Mouse (Mus musculus): Measurements from ENCODE around the gene Nop10.

DNA sequence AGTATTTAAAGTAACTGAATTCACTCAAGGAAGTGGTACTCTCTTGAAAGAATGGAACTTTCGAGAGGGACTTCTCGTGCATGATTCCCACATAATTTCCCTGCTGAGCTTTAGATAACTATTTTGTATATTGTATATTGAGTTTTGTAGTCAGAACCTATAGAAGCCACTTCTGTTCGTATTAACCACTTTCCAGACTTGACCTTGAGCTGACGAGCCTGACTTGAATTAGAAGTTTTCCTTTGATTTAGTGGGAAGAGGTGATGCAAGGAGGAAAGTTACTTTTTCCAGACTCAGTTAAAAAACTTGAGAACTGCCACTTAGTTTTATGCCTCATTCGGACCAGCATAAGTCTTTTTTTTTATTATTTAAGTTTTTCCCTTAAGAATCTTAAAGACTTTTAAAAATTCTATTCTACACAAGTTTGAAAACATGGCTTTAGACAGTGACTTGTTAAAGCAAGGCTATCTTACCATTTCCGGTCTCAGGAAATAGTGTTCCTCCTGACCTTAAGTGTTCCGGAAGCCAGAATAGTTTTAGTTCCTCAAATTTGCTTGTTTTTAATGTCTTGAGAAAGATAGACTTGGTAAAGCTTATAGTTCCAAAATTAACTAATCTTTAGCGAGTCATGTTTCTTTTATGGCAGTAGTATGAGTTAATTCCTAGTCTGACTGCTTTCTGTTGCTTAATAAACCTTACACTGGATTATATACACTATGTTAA lies 6.0 kb downstream of the Nop10 start:
- TF ChIP-seq CTCF (IDR thresholded peaks at IDR 0.05) = no peak
- no peak for TF ChIP-seq EP300 (IDR thresholded peaks at IDR 0.05)

Measured in lung, postnatal 0 days (tissue).